Mouse (Mus musculus) megakaryocyte, embryonic 14.5 days (primary cell): ENCODE measurements at regions not wholly inside any gene's neighbourhood (a gene's known extent, or its start where the extent isn't known, plus 50 kb on each side); places are given as distances from the start of the nearest gene placed in this dataset.

ENCODE experiments used
- FLI1 ChIP-seq: IDR thresholded peaks from 2 replicates; pipeline ENCODE4 v1.6.1; 2012; ENCODE audit warnings: low read length, inconsistent platforms, mixed read lengths
- GATA1 ChIP-seq: IDR thresholded peaks from 3 replicates; pipeline ENCODE4 v1.6.1; 2012; ENCODE audit warnings: mixed read lengths, low read length, inconsistent platforms, borderline replicate concordance

DNA sequence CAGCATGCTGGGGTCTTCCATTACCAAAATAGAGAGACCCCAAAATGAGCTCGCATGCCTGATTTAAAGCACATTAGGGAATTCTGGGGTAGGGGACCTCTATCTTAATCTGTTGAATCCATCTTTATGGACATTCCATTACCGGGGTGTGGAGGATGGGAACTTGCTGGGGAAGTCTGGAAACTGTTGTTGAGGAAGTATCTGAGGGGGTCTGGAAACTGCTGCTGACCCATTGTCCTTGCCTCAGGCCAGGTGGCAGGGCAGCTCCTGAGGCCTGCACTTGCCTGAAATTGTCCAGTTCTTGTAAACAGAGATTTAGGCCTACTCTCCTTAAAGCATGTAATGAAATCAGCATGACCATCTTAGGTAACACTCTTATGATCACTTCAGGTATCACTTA, 59.4 kb upstream of the B3galnt1 start:
- TF ChIP-seq GATA1, result no peak
- no peak for TF ChIP-seq FLI1
